Mouse (Mus musculus): ENCODE data around the gene Phf21a.

DNA sequence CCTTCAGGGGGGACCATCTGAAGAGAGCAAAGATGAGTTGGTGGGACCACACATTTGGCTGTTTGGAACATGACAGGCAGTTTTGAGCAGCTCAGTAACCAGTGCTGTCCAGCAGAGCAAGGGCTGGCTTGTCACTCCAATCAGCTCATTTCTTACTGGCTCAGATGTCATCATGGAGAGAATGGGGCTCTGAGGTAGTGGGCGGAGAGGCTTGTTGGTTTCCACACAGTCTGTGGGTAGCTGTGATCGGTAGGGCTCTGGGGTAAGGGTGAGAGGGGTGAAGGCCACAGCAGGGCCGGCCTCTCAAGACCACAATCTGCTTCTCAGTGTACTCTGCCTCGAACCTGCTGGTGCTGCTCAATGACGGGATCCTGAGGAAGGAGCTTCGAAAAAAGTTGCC, 283.4 kb downstream of the Phf21a start:
- TF ChIP-seq POLR2A (IDR thresholded peaks at IDR 0.05; ENCODE audit: insufficient read depth, low read depth, low read length) (no peak), CTCF (IDR thresholded peaks at IDR 0.05; ENCODE audit: insufficient read depth, low read depth, low read length) (no peak)
